Mouse (Mus musculus) cerebellum, adult 18-20 months (tissue): Measurements from ENCODE around the gene Rnf208.
"Not testable (repeated sequence)": the region's sequence is repeated elsewhere in the genome, so short reads cannot be mapped to it uniquely, and the experiment has no call there.

Experiments used
- DNase-seq, 2 experiments: peaks; one replicate each; pipeline ENCODE4 v3.0.0; 2021

Rnf208 gene

GRCm38 (mm10) chr2:25246183-25247072, 4.4 kb downstream of the Rnf208 start, which contains the start of gene AL732309.1:
Gene AL732309.1 (minus strand): TSS chr2:25246863.
- DNase-seq, result peak in 1 of 2 experiments; percentile 53

- no peak for DNase-seq
Measured at GRCm38 (mm10) chr2:25252331-25252730, 10.3 kb downstream of the Rnf208 start.

- DNase-seq, result peak; percentile 86 to 89
Measured at GRCm38 (mm10) chr2:25255284-25255779, 13.3 kb downstream of the Rnf208 start, which contains the start of gene Tmem203. Gene Tmem203 (plus strand): TSS chr2:25255439.

- DNase-seq, result peak; percentile 56 to 64
Measured at GRCm38 (mm10) chr2:25256443-25257109, 14.5 kb downstream of the Rnf208 start.

- not testable (repeated sequence) for DNase-seq
Measured at GRCm38 (mm10) chr2:25257250-25257649, 15.2 kb downstream of the Rnf208 start.

GRCm38 (mm10) chr2:25258887-25259286, 16.8 kb downstream of the Rnf208 start:
- DNase-seq, result no peak

GRCm38 (mm10) chr2:25261870-25262269, 19.8 kb downstream of the Rnf208 start:
- DNase-seq, result no peak

GRCm38 (mm10) chr2:25262291-25262767, 20.3 kb downstream of the Rnf208 start, which contains the start of gene Tprn:
Gene Tprn (plus strand): TSS chr2:25262618.
- DNase-seq, result peak; percentile 97 to 99

- peak; percentile 71 to 82 for DNase-seq
Measured at GRCm38 (mm10) chr2:25262795-25263622, 21.0 kb downstream of the Rnf208 start.

GRCm38 (mm10) chr2:25263623-25264285, 21.7 kb downstream of the Rnf208 start:
- peak; percentile 43 to 47 for DNase-seq

GRCm38 (mm10) chr2:25264286-25264660, 22.2 kb downstream of the Rnf208 start:
- no peak for DNase-seq

GRCm38 (mm10) chr2:25264851-25265250, 22.8 kb downstream of the Rnf208 start:
- DNase-seq, result peak; percentile 86 to 91

- peak; percentile 95 for DNase-seq
Measured at GRCm38 (mm10) chr2:25265897-25266656, 24.0 kb downstream of the Rnf208 start.

- DNase-seq, result peak; percentile 72 to 79
Measured at GRCm38 (mm10) chr2:25266720-25267119, 24.7 kb downstream of the Rnf208 start.

GRCm38 (mm10) chr2:25267241-25267640, 25.2 kb downstream of the Rnf208 start:
- DNase-seq, result peak; percentile 42 to 56

GRCm38 (mm10) chr2:25267746-25268309, 25.8 kb downstream of the Rnf208 start:
- peak in 1 of 2 experiments; percentile 27 for DNase-seq

- peak; percentile 94 to 99 for DNase-seq
Measured at GRCm38 (mm10) chr2:25271827-25272511, 29.9 kb downstream of the Rnf208 start, which contains the start of the genes Ssna1 and Anapc2. Gene Ssna1 (minus strand): TSS chr2:25272438. Gene Anapc2 (plus strand): TSS chr2:25272478.

- DNase-seq, result no peak
Measured at GRCm38 (mm10) chr2:25272515-25272914, 30.5 kb downstream of the Rnf208 start.

GRCm38 (mm10) chr2:25273010-25273409, 31.0 kb downstream of the Rnf208 start:
- no peak for DNase-seq
